Mouse (Mus musculus) intestine, postnatal 0 days (tissue): ENCODE results near the gene Olfr459. TPM values are rescaled to one million over a fixed set of nuclear protein-coding genes. Genes with fewer than 3 reads are reported as not detected.

Source experiments
- ATAC-seq: fragments of 200-750 bp; cut with Nextera tagmentation; 2 replicates; pipeline ENCODE4 v1.8.0; 2017; ENCODE audit warnings: mild to moderate bottlenecking, moderate TSS enrichment, moderate library complexity
- H3K27ac ChIP-seq: fragments of 300-500 bp; sonication (generic); 2 replicates; pipeline ENCODE4 v1.5.1; 2014; ENCODE audit warnings: mild to moderate bottlenecking, low read depth, low read length, moderate library complexity
- H3K27me3 ChIP-seq: fragments of 300-500 bp; sonication (generic); replicated peaks from 2 replicates; pipeline ENCODE4 v1.6.1; 2014; ENCODE audit warnings: low read length, mixed read lengths; ENCODE audit not compliant: control insufficient read depth, insufficient read depth
- H3K36me3 ChIP-seq: fragments of 300-500 bp; sonication (generic); 2 replicates; pipeline ENCODE4 v1.6.1; 2014; ENCODE audit warnings: mild to moderate bottlenecking, moderate library complexity; ENCODE audit not compliant: control insufficient read depth, insufficient read depth
- H3K4me1 ChIP-seq: fragments of 300-500 bp; sonication (generic); replicated peaks from 2 replicates; pipeline ENCODE4 v1.6.1; 2014; ENCODE audit warnings: antibody characterized with exemption, low read length, mixed read lengths; ENCODE audit not compliant: control insufficient read depth, insufficient read depth
- H3K4me2 ChIP-seq: fragments of 300-500 bp; sonication (generic); replicated peaks from 2 replicates; pipeline ENCODE4 v1.6.1; 2014; ENCODE audit warnings: low read depth, mild to moderate bottlenecking, moderate library complexity
- H3K4me3 ChIP-seq: fragments of 300-500 bp; sonication (generic); 2 replicates; pipeline ENCODE4 v1.5.1; 2014; ENCODE audit warnings: low read depth, low read length
- H3K9ac ChIP-seq: fragments of 300-500 bp; sonication (generic); 2 replicates; pipeline ENCODE4 v1.6.1; 2014; ENCODE audit warnings: mild to moderate bottlenecking, low read depth, low read length
- H3K9me3 ChIP-seq: fragments of 300-500 bp; sonication (generic); 2 replicates; pipeline ENCODE4 v1.6.1; 2016; ENCODE audit warnings: mixed run types; ENCODE audit not compliant: control insufficient read depth
- CTCF ChIP-seq: sonication (generic); IDR thresholded peaks from 2 replicates; pipeline ENCODE4 v1.5.1; 2016; ENCODE audit warnings: low read depth, mild to moderate bottlenecking, control low read depth, antibody characterized with exemption, moderate library complexity
- WGBS: fragments of 180-500 bp; shearing (Covaris S2); extraction: QIAGEN DNeasy Blood & Tissue Kit; methylation state at CpG from one replicate; pipeline ENCODE4 v1.1.7; 2014; 5-methylcytosine and 5-hydroxymethylcytosine counted together
- polyA plus RNA-seq: library from polyadenylated mRNA; unstranded; fragments of >200 nt; fragmentation: Nextera tagmentation; extraction: Ambion mirVana; gene quantifications from 2 replicates; pipeline ENCODE4 v1.2.1, GENCODE M21; 2015

Olfr459 gene
- polyA plus RNA-seq, 1 experiment from 2014 or later = 0.03 TPM

GRCm38 (mm10) chr6:41761702-41762369, 13.1 kb downstream of the Olfr459 start:
- Histone ChIP-seq H3K27ac (no peak overlapping the region), H3K36me3 (no peaks in the 10 kb centered on the region), H3K9ac (no peak overlapping the region), H3K9me3 (no peaks in the 10 kb centered on the region), H3K4me3 (no peak overlapping the region), H3K27me3 (no peaks in the 10 kb centered on the region), H3K4me1 (no peaks in the 10 kb centered on the region), H3K4me2 (no peak overlapping the region)
- WGBS = 6% methylated on average over 1 of the region's 1 CpGs
- TF ChIP-seq CTCF = peak; percentile 91
- peak; percentile 54; the same call in 1 of the 2 replicates for ATAC-seq

DNA sequence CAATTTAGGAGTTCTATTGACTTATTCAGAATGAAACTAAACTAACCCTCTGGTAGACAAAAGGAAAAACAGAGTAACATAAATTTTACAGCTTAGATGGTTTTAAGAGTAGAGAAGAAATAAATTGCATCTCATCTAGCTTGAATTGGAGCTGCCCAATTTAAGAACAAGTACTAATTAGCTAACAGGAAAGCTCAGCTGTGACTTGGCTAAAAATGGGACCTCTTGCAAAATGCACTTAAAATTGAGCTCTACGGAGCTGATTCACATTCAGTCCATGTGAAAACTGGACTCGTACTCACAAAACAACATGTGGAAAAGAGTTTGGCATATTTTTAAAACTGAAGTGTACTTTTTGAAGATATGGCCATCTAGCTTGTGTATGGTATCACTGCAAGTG, 15.4 kb downstream of the Olfr459 start:
- H3K36me3 ChIP-seq = no peaks in the 10 kb centered on the region
- no peak for TF ChIP-seq CTCF
- no peak overlapping the region for H3K4me3 ChIP-seq
- H3K4me2 ChIP-seq = no peak overlapping the region
- H3K9me3 ChIP-seq = no peaks in the 10 kb centered on the region
- no peak overlapping the region for H3K9ac ChIP-seq
- 74% methylated on average over 2 of the region's 2 CpGs for WGBS
- no peaks in the 10 kb centered on the region for H3K4me1 ChIP-seq
- ATAC-seq = no peak
- H3K27ac ChIP-seq = no peak overlapping the region
- no peaks in the 10 kb centered on the region for H3K27me3 ChIP-seq

DNA sequence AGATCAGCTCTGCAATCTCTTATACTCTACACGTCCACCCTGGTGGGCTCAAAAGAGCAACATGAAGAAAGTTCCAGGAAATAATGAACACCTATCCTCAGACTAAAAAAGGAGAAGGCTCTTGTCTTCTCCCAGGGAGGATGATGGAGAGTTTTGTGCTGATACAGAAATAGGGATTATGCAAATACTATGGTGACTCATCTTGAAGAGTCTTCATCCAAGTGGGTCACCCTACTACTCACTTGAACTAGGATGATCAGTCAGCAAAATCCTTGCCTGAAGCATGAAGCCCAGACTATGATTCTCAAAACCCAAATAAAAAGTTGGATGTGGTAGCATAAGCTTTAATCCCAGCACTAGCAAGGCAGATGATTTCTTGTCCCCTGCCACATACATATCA, 16.6 kb downstream of the Olfr459 start:
- H3K4me2 ChIP-seq = no peak overlapping the region
- H3K9me3 ChIP-seq = no peaks in the 10 kb centered on the region
- no peak for TF ChIP-seq CTCF
- H3K27ac ChIP-seq = no peak overlapping the region
- H3K4me3 ChIP-seq = no peak overlapping the region
- H3K9ac ChIP-seq = no peak overlapping the region
- no peak for ATAC-seq
- no peaks in the 10 kb centered on the region for H3K36me3 ChIP-seq
- H3K4me1 ChIP-seq = no peaks in the 10 kb centered on the region
- 86% methylated on average over 1 of the region's 1 CpGs for WGBS
- no peaks in the 10 kb centered on the region for H3K27me3 ChIP-seq

DNA sequence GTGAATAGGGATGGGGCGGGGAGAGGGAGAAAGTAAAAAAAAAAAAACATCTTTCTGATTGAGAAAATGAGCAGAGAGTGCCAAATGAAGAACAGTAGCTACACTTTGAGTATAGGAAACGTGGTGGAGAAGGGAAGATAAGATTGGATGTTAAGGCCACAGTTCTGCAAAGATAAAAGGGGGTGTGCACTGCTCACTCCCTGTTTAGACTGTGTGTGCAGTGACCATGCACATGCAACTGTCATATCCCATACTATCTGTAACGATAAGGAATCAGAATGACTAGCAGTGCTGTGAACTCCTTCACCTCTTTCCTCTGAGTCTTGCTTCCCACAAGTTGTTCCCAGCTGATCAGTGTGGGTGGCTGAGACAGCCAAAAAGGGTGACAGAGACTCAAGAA, 17.8 kb downstream of the Olfr459 start:
- WGBS = 52% methylated on average over 3 of the region's 3 CpGs
- H3K4me2 ChIP-seq = no peak overlapping the region
- no peaks in the 10 kb centered on the region for H3K27me3 ChIP-seq
- H3K4me3 ChIP-seq = no peak overlapping the region
- no peak for TF ChIP-seq CTCF
- H3K27ac ChIP-seq = no peak overlapping the region
- H3K9ac ChIP-seq = no peak overlapping the region
- no peaks in the 10 kb centered on the region for H3K36me3 ChIP-seq
- H3K4me1 ChIP-seq = no peaks in the 10 kb centered on the region
- no peak for ATAC-seq
- H3K9me3 ChIP-seq = no peaks in the 10 kb centered on the region

DNA sequence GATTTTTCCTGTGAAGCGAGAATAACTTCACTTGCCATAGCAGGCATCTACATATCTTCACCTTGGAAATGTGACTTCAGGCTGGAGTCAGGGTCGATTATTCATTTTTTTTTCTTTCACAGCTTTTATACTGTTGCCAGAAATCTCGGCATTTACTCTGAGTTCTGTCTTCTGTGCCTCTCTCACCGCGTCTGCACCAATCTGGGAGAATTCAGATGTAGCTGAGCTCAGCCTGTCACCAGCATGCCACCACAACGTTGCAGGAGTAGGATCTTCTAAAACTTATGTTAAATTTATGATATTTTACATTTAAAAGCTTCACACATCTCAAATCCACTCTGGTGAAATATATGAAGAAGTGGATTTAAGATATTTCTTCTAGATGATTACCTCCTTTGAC, 20.4 kb downstream of the Olfr459 start:
- H3K27me3 ChIP-seq = no peaks in the 10 kb centered on the region
- H3K27ac ChIP-seq = no peak overlapping the region
- WGBS = 69% methylated on average over 6 of the region's 6 CpGs
- no peak overlapping the region for H3K4me2 ChIP-seq
- no peak for ATAC-seq
- no peaks in the 10 kb centered on the region for H3K4me1 ChIP-seq
- no peak overlapping the region for H3K4me3 ChIP-seq
- no peaks in the 10 kb centered on the region for H3K9me3 ChIP-seq
- no peak overlapping the region for H3K9ac ChIP-seq
- no peaks in the 10 kb centered on the region for H3K36me3 ChIP-seq
- TF ChIP-seq CTCF = no peak

- WGBS = 39% methylated on average over 5 of the region's 5 CpGs
- H3K27ac ChIP-seq = no peak overlapping the region
- H3K9ac ChIP-seq = no peak overlapping the region
- 0 out of 2 replicates have a peak, but pooled peaks cover 2% of the 10 kb centered on the region for H3K4me1 ChIP-seq
- H3K4me2 ChIP-seq = no peak overlapping the region
- H3K27me3 ChIP-seq = no peaks in the 10 kb centered on the region
- H3K9me3 ChIP-seq = no peaks in the 10 kb centered on the region
- no peak for TF ChIP-seq CTCF
- no peaks in the 10 kb centered on the region for H3K36me3 ChIP-seq
- H3K4me3 ChIP-seq = no peak overlapping the region
- peak; percentile 92 for ATAC-seq
These were observed 30.1 kb downstream of the Olfr459 start for GRCm38 (mm10) chr6:41744664-41745392.
